Mouse (Mus musculus) heart, postnatal 0 days (tissue): ENCODE data around the gene D5Ertd579e. TPM values are rescaled to one million over a fixed set of nuclear protein-coding genes. Genes with fewer than 3 reads are reported as not detected.

ENCODE experiments used
- ATAC-seq: fragments of 200-750 bp; cut with Nextera tagmentation; 2 replicates; pipeline ENCODE4 v1.8.0; 2017; ENCODE audit warnings: low read depth, moderate number of reproducible peaks, moderate library complexity; ENCODE audit not compliant: insufficient read depth
- DNase-seq: peaks from one replicate; pipeline ENCODE4 v3.0.0-alpha.2; 2016; ENCODE audit warnings: low spot score
- H3K27ac ChIP-seq: fragments of 300-500 bp; sonication (generic); 2 replicates; pipeline ENCODE4 v1.5.1; 2014; ENCODE audit warnings: low read depth, mild to moderate bottlenecking
- H3K27me3 ChIP-seq: fragments of 300-500 bp; sonication (generic); 2 replicates; pipeline ENCODE4 v1.6.1; 2014; ENCODE audit warnings: low read length, mixed read lengths; ENCODE audit not compliant: control insufficient read depth, insufficient read depth
- H3K36me3 ChIP-seq: fragments of 300-500 bp; sonication (generic); replicated peaks from 2 replicates; pipeline ENCODE4 v1.6.1; 2014; ENCODE audit warnings: low read length, mixed read lengths; ENCODE audit not compliant: control insufficient read depth, insufficient read depth
- H3K4me1 ChIP-seq: fragments of 300-500 bp; sonication (generic); 2 replicates; pipeline ENCODE4 v1.6.1; 2014; ENCODE audit warnings: antibody characterized with exemption; ENCODE audit not compliant: control insufficient read depth, insufficient read depth
- H3K4me2 ChIP-seq: fragments of 300-500 bp; sonication (generic); 2 replicates; pipeline ENCODE4 v1.6.1; 2014; ENCODE audit warnings: low read depth, mild to moderate bottlenecking, low read length, moderate library complexity
- H3K4me3 ChIP-seq: fragments of 300-500 bp; sonication (generic); 2 replicates; pipeline ENCODE4 v1.5.1; 2014; ENCODE audit warnings: low read depth, low read length
- H3K9ac ChIP-seq: fragments of 300-500 bp; sonication (generic); replicated peaks from 2 replicates; pipeline ENCODE4 v1.6.1; 2014; ENCODE audit warnings: low read depth, low read length, mixed read lengths
- H3K9me3 ChIP-seq: fragments of 300-500 bp; sonication (generic); replicated peaks from 2 replicates; pipeline ENCODE4 v1.6.1; 2016; ENCODE audit warnings: low read length; ENCODE audit not compliant: control insufficient read depth
- CTCF ChIP-seq: IDR thresholded peaks from 2 replicates; pipeline ENCODE4 v1.5.1; 2016; ENCODE audit warnings: antibody characterized with exemption, control low read depth, low read depth
- EP300 ChIP-seq: IDR thresholded peaks from 2 replicates; pipeline ENCODE4 v1.6.1; 2016; ENCODE audit warnings: antibody characterized with exemption, low read depth
- whole genome bisulfite sequencing: fragments of 180-500 bp; shearing (Covaris S2); extraction: QIAGEN DNeasy Blood & Tissue Kit; methylation state at CpG from one replicate; pipeline ENCODE4 v1.1.7; 2014; 5-methylcytosine and 5-hydroxymethylcytosine counted together
- polyA plus RNA-seq: library from polyadenylated mRNA; unstranded; fragments of >200 nt; fragmentation: Nextera tagmentation; extraction: Ambion mirVana; gene quantifications from 2 replicates; pipeline ENCODE4 v1.2.1, GENCODE M21; 2015
- total RNA-seq: library from RNA; depleted of rRNA; stranded (reverse); fragments of >200 nt; gene quantifications from 2 replicates; pipeline ENCODE4 v1.2.3, GENCODE M21; 2014; ENCODE audit warnings: low replicate concordance; rRNA removed

D5Ertd579e gene
- total and polyA plus RNA-seq, 2 experiments from 2014 or later, result 28.5 to 52.6 TPM

- Histone ChIP-seq H3K27me3 (no peaks in the 10 kb centered on the region), H3K4me2 (no peak overlapping the region), H3K36me3 (no peaks in the 10 kb centered on the region), H3K9ac (no peak overlapping the region), H3K4me1 (peaks cover 15% of the 10 kb centered on the region), H3K4me3 (no peak overlapping the region), H3K27ac (no peak overlapping the region), H3K9me3 (no peaks in the 10 kb centered on the region)
- 91% methylated on average over 3 of the region's 3 CpGs for WGBS
- DNase-seq (no peak), ATAC-seq (no peak)
- TF ChIP-seq CTCF, result no peak
- TF ChIP-seq EP300, result no peak
Measured at GRCm38 (mm10) chr5:36556906-36557305, 138.9 kb downstream of the D5Ertd579e start.

- peaks cover 15% of the 10 kb centered on the region for H3K4me1 ChIP-seq
Measured at GRCm38 (mm10) chr5:36556289-36556688, 139.5 kb downstream of the D5Ertd579e start.

GRCm38 (mm10) chr5:36554496-36554895 lies 141.3 kb downstream of the D5Ertd579e start:
- Histone ChIP-seq H3K4me1 (peaks cover 10% of the 10 kb centered on the region), H3K36me3 (no peaks in the 10 kb centered on the region), H3K9ac (no peak overlapping the region), H3K27ac (peak overlapping the region; percentile 55), H3K27me3 (no peaks in the 10 kb centered on the region), H3K4me3 (no peak overlapping the region), H3K4me2 (no peak overlapping the region), H3K9me3 (no peaks in the 10 kb centered on the region)
- TF ChIP-seq CTCF (no peak), EP300 (no peak)
- DNase-seq (no peak), ATAC-seq (no peak; the same call in 1 of the 2 replicates)
- 30% methylated on average over 5 of the region's 5 CpGs for WGBS

More at GRCm38 (mm10) chr5:36556289-36556688, 139.5 kb downstream of the D5Ertd579e start:
- no peak for TF ChIP-seq CTCF
- no peak for TF ChIP-seq EP300
- DNase-seq (no peak), ATAC-seq (no peak)
- no peak overlapping the region for H3K4me2 ChIP-seq
- no peak overlapping the region for H3K9ac ChIP-seq
- H3K27ac ChIP-seq, result no peak overlapping the region
- no peak overlapping the region for H3K4me3 ChIP-seq
- H3K36me3 ChIP-seq, result no peaks in the 10 kb centered on the region
- no peaks in the 10 kb centered on the region for H3K27me3 ChIP-seq
- H3K9me3 ChIP-seq, result no peaks in the 10 kb centered on the region
- WGBS, result 81% methylated on average over 4 of the region's 4 CpGs

DNA sequence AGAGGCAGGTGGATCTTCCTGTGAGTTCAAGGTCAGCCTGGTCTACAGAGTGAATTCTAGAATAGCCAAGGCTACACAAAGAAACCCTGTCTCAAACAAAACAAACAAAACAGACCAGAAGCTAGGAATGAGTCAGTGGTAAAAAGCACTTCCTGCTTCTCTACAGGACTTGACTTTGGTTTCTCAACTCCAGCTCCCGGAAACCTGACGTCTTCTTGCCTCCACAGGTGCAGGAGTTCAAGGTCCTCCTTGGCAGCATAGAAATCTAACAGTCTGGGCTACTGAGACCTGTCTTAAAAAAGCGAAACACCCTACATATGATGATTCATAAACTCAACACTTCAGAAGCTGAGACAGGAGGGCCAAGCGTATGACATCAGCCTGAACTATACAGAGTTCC lies 141.9 kb downstream of the D5Ertd579e start:
- H3K36me3 ChIP-seq, result no peaks in the 10 kb centered on the region
- no peaks in the 10 kb centered on the region for H3K27me3 ChIP-seq
- DNase-seq (no peak), ATAC-seq (no peak)
- no peaks in the 10 kb centered on the region for H3K9me3 ChIP-seq
- no peak overlapping the region for H3K4me2 ChIP-seq
- no peak overlapping the region for H3K4me3 ChIP-seq
- peak overlapping the region; percentile 55 for H3K27ac ChIP-seq
- TF ChIP-seq CTCF (no peak), EP300 (no peak)
- no peak overlapping the region for H3K9ac ChIP-seq
- H3K4me1 ChIP-seq, result peaks cover 10% of the 10 kb centered on the region
- WGBS, result 24% methylated on average over 4 of the region's 4 CpGs

DNA sequence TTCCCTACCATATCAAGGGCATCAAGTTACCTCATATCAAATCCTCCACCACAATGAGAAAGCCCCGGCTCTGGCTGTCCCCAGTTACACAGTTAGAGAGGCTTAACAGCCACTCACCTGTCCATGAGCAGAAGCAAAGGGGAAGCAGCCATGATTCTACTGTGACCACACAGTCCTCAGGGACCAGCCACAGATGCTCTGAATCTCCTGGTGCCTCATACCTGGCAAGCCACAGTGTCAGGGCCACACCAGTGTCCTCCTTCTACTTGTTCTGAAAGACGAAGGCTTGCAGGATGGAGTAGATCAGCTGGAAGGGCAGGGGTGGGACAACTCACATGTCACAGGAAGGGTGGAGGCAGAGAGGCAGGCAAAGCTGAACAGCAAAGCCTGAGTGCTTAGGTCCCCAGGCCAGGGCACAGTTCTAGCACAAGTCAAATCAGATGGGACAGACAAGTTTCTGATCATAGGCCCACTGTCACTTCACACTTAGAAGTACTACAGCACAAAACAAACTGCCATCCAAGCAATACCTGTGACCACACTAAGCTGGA lies 142.7 kb downstream of the D5Ertd579e start:
- Histone ChIP-seq H3K27ac (no peak overlapping the region), H3K27me3 (no peaks in the 10 kb centered on the region), H3K4me1 (peaks cover 10% of the 10 kb centered on the region), H3K4me2 (no peak overlapping the region), H3K9ac (no peak overlapping the region), H3K36me3 (no peaks in the 10 kb centered on the region), H3K4me3 (no peak overlapping the region), H3K9me3 (no peaks in the 10 kb centered on the region)
- TF ChIP-seq CTCF (no peak), EP300 (no peak)
- 66% methylated on average over 2 of the region's 2 CpGs for WGBS
- DNase-seq (no peak), ATAC-seq (no peak)

GRCm38 (mm10) chr5:36552391-36552790 lies 143.4 kb downstream of the D5Ertd579e start:
- DNase-seq, result no peak
- H3K36me3 ChIP-seq, result no peaks in the 10 kb centered on the region
- H3K4me3 ChIP-seq, result no peak overlapping the region

More at GRCm38 (mm10) chr5:36552391-36552790, 143.4 kb downstream of the D5Ertd579e start:
- 91% methylated on average over 4 of the region's 4 CpGs for WGBS
- TF ChIP-seq EP300, result no peak
- TF ChIP-seq CTCF, result no peak
- H3K9me3 ChIP-seq, result no peaks in the 10 kb centered on the region
- peaks cover 10% of the 10 kb centered on the region for H3K4me1 ChIP-seq
- no peaks in the 10 kb centered on the region for H3K27me3 ChIP-seq
- H3K27ac ChIP-seq, result no peak overlapping the region
- H3K9ac ChIP-seq, result no peak overlapping the region
- no peak overlapping the region for H3K4me2 ChIP-seq
- no peak for ATAC-seq

Other genes starting within 250 kb of the D5Ertd579e start
- 30.1 and 37.1 TPM in 2 replicates for gene Grpel1, start 231.0 kb downstream of the D5Ertd579e start, total RNA-seq
- 82.8 and 84.0 TPM in 2 replicates for gene Grpel1, start 231.0 kb downstream of the D5Ertd579e start, polyA plus RNA-seq
- 10.3 and 13.3 TPM in 2 replicates for gene Tada2b, start 211.7 kb downstream of the D5Ertd579e start, total RNA-seq
- gene Tada2b, start 211.7 kb downstream of the D5Ertd579e start, polyA plus RNA-seq, result 1.2 and 1.7 TPM in 2 replicates
- gene Ccdc96, start 211.4 kb downstream of the D5Ertd579e start, total RNA-seq, result not detected in 2 replicates
- 0.19 and 0.25 TPM in 2 replicates for gene Ccdc96, start 211.4 kb downstream of the D5Ertd579e start, polyA plus RNA-seq
- gene Tbc1d14, start 102.7 kb downstream of the D5Ertd579e start, total RNA-seq, result 3.9 and 10.2 TPM in 2 replicates
- 7.7 and 8.3 TPM in 2 replicates for gene Tbc1d14, start 102.7 kb downstream of the D5Ertd579e start, polyA plus RNA-seq
- gene Bloc1s4, start 52.6 kb upstream of the D5Ertd579e start, total RNA-seq, result 7.5 and 14.8 TPM in 2 replicates
- gene Bloc1s4, start 52.6 kb upstream of the D5Ertd579e start, polyA plus RNA-seq, result 18.4 and 18.5 TPM in 2 replicates
- gene Mrfap1, start 100.7 kb upstream of the D5Ertd579e start, total RNA-seq, result 222 and 245 TPM in 2 replicates
- gene Mrfap1, start 100.7 kb upstream of the D5Ertd579e start, polyA plus RNA-seq, result 247 and 260 TPM in 2 replicates
- gene Man2b2, start 134.6 kb upstream of the D5Ertd579e start, total RNA-seq, result 18.0 and 33.2 TPM in 2 replicates
- 10.0 and 11.0 TPM in 2 replicates for gene Man2b2, start 134.6 kb upstream of the D5Ertd579e start, polyA plus RNA-seq
- gene Ppp2r2c, start 172.5 kb upstream of the D5Ertd579e start, total RNA-seq, result 0.12 TPM in 1 of 2 replicates, not detected in the other
- 0.04 TPM in 1 of 2 replicates, not detected in the other for gene Ppp2r2c, start 172.5 kb upstream of the D5Ertd579e start, polyA plus RNA-seq